Mouse (Mus musculus) midbrain, embryonic 12.5 days (tissue): ENCODE measurements around the gene Rac1. TPM values are rescaled to one million over a fixed set of nuclear protein-coding genes. Genes with fewer than 3 reads are reported as not detected.

Experiments
- ATAC-seq: fragments of 200-750 bp; cut with Nextera tagmentation; 2 replicates; pipeline ENCODE4 v1.8.0; 2017; ENCODE audit warnings: low read depth, moderate TSS enrichment, moderate library complexity; ENCODE audit not compliant: low FRiP score
- H3K27ac ChIP-seq: fragments of 300-500 bp; sonication (generic); replicated peaks from 2 replicates; pipeline ENCODE4 v1.5.1; 2016; ENCODE audit warnings: mild to moderate bottlenecking
- H3K27me3 ChIP-seq: fragments of 300-500 bp; sonication (generic); 2 replicates; pipeline ENCODE4 v1.6.1; 2016; ENCODE audit warnings: mild to moderate bottlenecking
- H3K36me3 ChIP-seq: fragments of 300-500 bp; sonication (generic); 2 replicates; pipeline ENCODE4 v1.6.1; 2016
- H3K4me1 ChIP-seq: fragments of 300-500 bp; sonication (generic); 2 replicates; pipeline ENCODE4 v1.6.1; 2016
- H3K4me2 ChIP-seq: fragments of 300-500 bp; sonication (generic); replicated peaks from 2 replicates; pipeline ENCODE4 v1.6.1; 2016; ENCODE audit warnings: mild to moderate bottlenecking, moderate library complexity
- H3K4me3 ChIP-seq: fragments of 300-500 bp; sonication (generic); 2 replicates; pipeline ENCODE4 v1.5.1; 2016; ENCODE audit warnings: mild to moderate bottlenecking
- H3K9ac ChIP-seq: fragments of 300-500 bp; sonication (generic); replicated peaks from 2 replicates; pipeline ENCODE4 v1.6.1; 2016; ENCODE audit warnings: mild to moderate bottlenecking, moderate library complexity
- H3K9me3 ChIP-seq: fragments of 300-500 bp; sonication (generic); 2 replicates; pipeline ENCODE4 v1.6.1; 2016; ENCODE audit warnings: mild to moderate bottlenecking
- WGBS: fragments of 180-500 bp; shearing (Covaris S2); methylation state at CpG from one replicate; pipeline ENCODE4 v1.1.7; 2016; 5-methylcytosine and 5-hydroxymethylcytosine counted together
- polyA plus RNA-seq: library from polyadenylated mRNA; unstranded; fragments of >200 nt; fragmentation: Nextera tagmentation; extraction: Ambion mirVana; gene quantifications from 2 replicates; pipeline ENCODE4 v1.2.1, GENCODE M21; 2016

Gene Rac1
- polyA plus RNA-seq, 1 experiment from 2014 or later, result 384 TPM

GRCm38 (mm10) chr5:143487193-143487592 is 40.6 kb downstream of the Rac1 start:
- ATAC-seq, result no peak
- no peak overlapping the region for H3K4me2 ChIP-seq
- no peaks in the 10 kb centered on the region for H3K4me1 ChIP-seq
- no peaks in the 10 kb centered on the region for H3K9me3 ChIP-seq
- peaks cover 82% of the 10 kb centered on the region for H3K36me3 ChIP-seq
- H3K4me3 ChIP-seq, result no peak overlapping the region
- no peaks in the 10 kb centered on the region for H3K27me3 ChIP-seq
- H3K9ac ChIP-seq, result no peak overlapping the region
- WGBS, result 93% methylated on average over 10 of the region's 10 CpGs
- H3K27ac ChIP-seq, result no peak overlapping the region

GRCm38 (mm10) chr5:143484955-143485354 is 42.9 kb downstream of the Rac1 start:
- WGBS, result 93% methylated on average over 5 of the region's 5 CpGs
- no peak overlapping the region for H3K4me3 ChIP-seq
- H3K27me3 ChIP-seq, result no peaks in the 10 kb centered on the region
- no peaks in the 10 kb centered on the region for H3K4me1 ChIP-seq
- H3K27ac ChIP-seq, result no peak overlapping the region
- no peak overlapping the region for H3K4me2 ChIP-seq
- peaks cover 79% of the 10 kb centered on the region for H3K36me3 ChIP-seq
- no peak overlapping the region for H3K9ac ChIP-seq
- no peaks in the 10 kb centered on the region for H3K9me3 ChIP-seq
- no peak for ATAC-seq

- no peak for ATAC-seq
- 92% methylated on average over 3 of the region's 3 CpGs for WGBS
- Histone ChIP-seq H3K4me2 (no peak overlapping the region), H3K9me3 (no peaks in the 10 kb centered on the region), H3K27ac (no peak overlapping the region), H3K36me3 (peaks cover 91% of the 10 kb centered on the region), H3K4me3 (no peak overlapping the region), H3K27me3 (no peaks in the 10 kb centered on the region), H3K4me1 (no peaks in the 10 kb centered on the region), H3K9ac (no peak overlapping the region)
Observed at GRCm38 (mm10) chr5:143477901-143478300, 49.9 kb downstream of the Rac1 start.

- Histone ChIP-seq H3K36me3 (peaks cover 81% of the 10 kb centered on the region), H3K27ac (no peak overlapping the region), H3K9me3 (no peaks in the 10 kb centered on the region), H3K4me2 (no peak overlapping the region), H3K27me3 (no peaks in the 10 kb centered on the region), H3K4me1 (no peaks in the 10 kb centered on the region), H3K4me3 (no peak overlapping the region), H3K9ac (no peak overlapping the region)
- 95% methylated on average over 6 of the region's 6 CpGs for WGBS
- no peak for ATAC-seq
Observed at GRCm38 (mm10) chr5:143476013-143476412, 51.8 kb downstream of the Rac1 start.

GRCm38 (mm10) chr5:143475153-143475844 is 52.5 kb downstream of the Rac1 start:
- Histone ChIP-seq H3K4me3 (no peak overlapping the region), H3K4me2 (no peak overlapping the region), H3K4me1 (no peaks in the 10 kb centered on the region), H3K9me3 (no peaks in the 10 kb centered on the region), H3K27me3 (no peaks in the 10 kb centered on the region), H3K27ac (no peak overlapping the region), H3K36me3 (peaks cover 84% of the 10 kb centered on the region), H3K9ac (no peak overlapping the region)
- 93% methylated on average over 20 of the region's 20 CpGs for WGBS
- ATAC-seq, result no peak

- no peaks in the 10 kb centered on the region for H3K9me3 ChIP-seq
- 87% methylated on average over 8 of the region's 9 CpGs for WGBS
- no peak overlapping the region for H3K4me3 ChIP-seq
- H3K4me1 ChIP-seq, result no peaks in the 10 kb centered on the region
- H3K27ac ChIP-seq, result no peak overlapping the region
- H3K4me2 ChIP-seq, result no peak overlapping the region
- peaks cover 79% of the 10 kb centered on the region for H3K36me3 ChIP-seq
- H3K9ac ChIP-seq, result no peak overlapping the region
- no peaks in the 10 kb centered on the region for H3K27me3 ChIP-seq
- no peak for ATAC-seq
Observed at GRCm38 (mm10) chr5:143471953-143472618, 55.8 kb downstream of the Rac1 start.

- ATAC-seq, result no peak
- Histone ChIP-seq H3K27me3 (no peaks in the 10 kb centered on the region), H3K4me2 (no peak overlapping the region), H3K4me1 (no peaks in the 10 kb centered on the region), H3K9me3 (no peaks in the 10 kb centered on the region), H3K4me3 (no peak overlapping the region), H3K36me3 (peaks cover 74% of the 10 kb centered on the region), H3K9ac (no peak overlapping the region), H3K27ac (no peak overlapping the region)
- WGBS, result 96% methylated on average over 3 of the region's 3 CpGs
Observed at GRCm38 (mm10) chr5:143471165-143471546, 56.7 kb downstream of the Rac1 start.

GRCm38 (mm10) chr5:143470421-143471164 is 57.2 kb downstream of the Rac1 start:
- peaks cover 5% of the 10 kb centered on the region for H3K4me1 ChIP-seq
- no peak for ATAC-seq
- H3K36me3 ChIP-seq, result peaks cover 68% of the 10 kb centered on the region
- no peak overlapping the region for H3K4me2 ChIP-seq
- no peaks in the 10 kb centered on the region for H3K9me3 ChIP-seq
- H3K27ac ChIP-seq, result no peak overlapping the region
- WGBS, result 89% methylated on average over 15 of the region's 15 CpGs
- no peak overlapping the region for H3K4me3 ChIP-seq
- H3K9ac ChIP-seq, result no peak overlapping the region
- H3K27me3 ChIP-seq, result no peaks in the 10 kb centered on the region

GRCm38 (mm10) chr5:143469628-143470027 is 58.2 kb downstream of the Rac1 start:
- Histone ChIP-seq H3K36me3 (peaks cover 59% of the 10 kb centered on the region), H3K27ac (no peak overlapping the region), H3K9ac (no peak overlapping the region), H3K4me2 (no peak overlapping the region), H3K9me3 (no peaks in the 10 kb centered on the region), H3K4me1 (peaks cover 11% of the 10 kb centered on the region), H3K4me3 (no peak overlapping the region), H3K27me3 (no peaks in the 10 kb centered on the region)
- ATAC-seq, result no peak
- 94% methylated on average over 8 of the region's 8 CpGs for WGBS

- no peak overlapping the region for H3K9ac ChIP-seq
- H3K4me3 ChIP-seq, result no peak overlapping the region
- H3K27ac ChIP-seq, result no peak overlapping the region
- H3K4me2 ChIP-seq, result no peak overlapping the region
- H3K27me3 ChIP-seq, result 0 out of 2 replicates have a peak, but pooled peaks cover 7% of the 10 kb centered on the region
- no peaks in the 10 kb centered on the region for H3K9me3 ChIP-seq
- peaks cover 17% of the 10 kb centered on the region for H3K4me1 ChIP-seq
- H3K36me3 ChIP-seq, result peaks cover 43% of the 10 kb centered on the region
- WGBS, result 95% methylated on average over 6 of the region's 6 CpGs
- ATAC-seq, result no peak
Observed at GRCm38 (mm10) chr5:143467931-143468330, 59.9 kb downstream of the Rac1 start.

- H3K9me3 ChIP-seq, result no peaks in the 10 kb centered on the region
- no peak overlapping the region for H3K27ac ChIP-seq
- no peak for ATAC-seq
- H3K9ac ChIP-seq, result no peak overlapping the region
- peaks cover 42% of the 10 kb centered on the region for H3K36me3 ChIP-seq
- no peak overlapping the region for H3K4me2 ChIP-seq
- peaks cover 17% of the 10 kb centered on the region for H3K4me1 ChIP-seq
- no peak overlapping the region for H3K4me3 ChIP-seq
- WGBS, result 93% methylated on average over 23 of the region's 23 CpGs
- 0 out of 2 replicates have a peak, but pooled peaks cover 10% of the 10 kb centered on the region for H3K27me3 ChIP-seq
Observed at GRCm38 (mm10) chr5:143466891-143467669, 60.8 kb downstream of the Rac1 start.
